Mouse (Mus musculus) neutrophil, adult 5-6 weeks (primary cell): ENCODE measurements at regions not wholly inside any gene's neighbourhood (a gene's known extent, or its start where the extent isn't known, plus 50 kb on each side); places are given as distances from the start of the nearest gene placed in this dataset.
"Not testable (repeated sequence)": the region's sequence is repeated elsewhere in the genome, so short reads cannot be mapped to it uniquely, and the experiment has no call there.

Experiments
- ATAC-seq: fragments of 151-379, 151-347 bp; 2 replicates; pipeline ENCODE4 v1.8.0; 2017; ENCODE audit warnings: mild to moderate bottlenecking, moderate TSS enrichment; ENCODE audit not compliant: insufficient number of reproducible peaks, poor library complexity, low FRiP score, severe bottlenecking; ENCODE audit errors: extremely low read depth

- no peak for ATAC-seq
These were observed 741.4 kb downstream of the Adam6a start for GRCm38 (mm10) chr12:114285082-114285481.

- ATAC-seq: no peak
These were observed 743.3 kb downstream of the Adam6a start for GRCm38 (mm10) chr12:114287041-114287440.

DNA sequence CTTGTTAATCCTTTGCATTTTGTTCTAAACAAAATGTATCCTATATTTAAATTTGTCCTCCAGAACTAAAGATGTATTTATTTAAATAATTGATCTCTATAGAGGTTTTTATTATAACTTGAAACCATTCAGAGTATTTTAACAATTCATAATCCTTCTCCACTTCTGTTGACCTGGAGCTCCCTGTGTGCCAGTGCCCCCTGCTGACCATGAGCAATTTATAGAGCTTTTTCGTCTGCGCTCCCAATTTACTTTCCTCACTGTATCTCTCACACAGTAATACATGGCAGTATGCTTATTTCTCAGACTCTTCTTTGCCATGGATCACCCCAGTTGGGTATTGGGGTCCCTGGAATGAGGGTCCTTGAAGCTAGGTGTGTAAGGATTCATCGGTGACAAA is 747.4 kb downstream of the Adam6a start:
- no peak for ATAC-seq

DNA sequence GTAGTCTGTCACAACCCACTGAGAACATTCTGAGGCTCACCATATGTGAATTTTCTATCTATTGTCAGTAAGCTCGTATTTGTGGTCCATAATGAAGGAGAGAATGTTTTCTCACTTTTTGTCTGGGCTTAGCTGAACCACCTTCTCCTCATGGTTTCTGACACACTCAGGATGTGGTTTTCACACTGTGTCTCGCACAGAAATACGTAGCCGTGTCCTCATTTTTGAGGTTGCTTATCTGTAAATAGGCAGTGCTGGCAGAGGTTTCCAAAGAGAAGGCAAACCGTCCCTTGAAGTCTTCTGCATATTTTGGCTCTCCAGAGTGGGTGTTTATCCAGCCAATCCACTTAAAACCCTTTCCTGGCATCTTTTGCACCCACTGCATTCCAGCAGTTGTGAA is 756.1 kb downstream of the Adam6a start:
- no peak for ATAC-seq

DNA sequence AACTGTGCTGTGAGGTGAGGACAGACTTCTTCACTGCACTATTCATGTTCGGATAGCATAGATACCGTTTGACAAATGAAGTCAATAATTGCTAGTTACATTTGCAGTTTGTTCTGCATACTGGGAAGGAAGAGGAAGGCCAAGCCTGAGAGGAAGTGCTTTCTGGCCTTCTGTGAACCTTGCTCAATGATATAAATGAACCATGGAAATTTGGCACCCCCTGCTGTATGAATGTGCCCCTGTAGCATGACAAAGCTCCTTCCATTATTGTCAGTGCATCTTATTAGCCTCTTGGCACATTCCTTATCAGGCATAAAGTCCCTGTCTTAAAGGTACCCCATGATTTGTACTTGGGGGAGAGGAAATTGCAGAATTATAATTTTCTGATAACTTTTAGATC is 758.0 kb downstream of the Adam6a start:
- ATAC-seq: no peak

DNA sequence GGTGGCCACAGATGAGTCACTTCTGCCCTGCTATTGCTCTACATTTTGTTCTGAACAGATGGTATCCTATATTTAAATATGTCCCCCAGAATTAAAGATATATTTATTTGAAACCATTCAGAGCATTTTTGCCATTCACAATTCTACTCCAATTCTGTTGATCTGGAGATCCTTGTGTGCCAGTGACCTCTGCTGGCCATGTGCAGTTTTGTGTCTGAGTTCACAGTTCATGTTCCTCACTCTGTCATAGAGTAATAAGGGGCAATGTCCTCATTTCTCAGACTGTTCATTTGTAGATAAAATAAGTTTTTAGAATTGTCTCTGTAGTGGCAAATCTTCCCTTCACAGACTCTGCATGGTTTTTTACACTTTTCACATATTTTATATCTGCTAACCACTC is 788.8 kb downstream of the Adam6a start:
- ATAC-seq: no peak

GRCm38 (mm10) chr12:114366276-114366675 is 822.6 kb downstream of the Adam6a start:
- no peak for ATAC-seq

- ATAC-seq: peak; percentile 81
These were observed 835.1 kb downstream of the Adam6a start for GRCm38 (mm10) chr12:114378696-114379350.

DNA sequence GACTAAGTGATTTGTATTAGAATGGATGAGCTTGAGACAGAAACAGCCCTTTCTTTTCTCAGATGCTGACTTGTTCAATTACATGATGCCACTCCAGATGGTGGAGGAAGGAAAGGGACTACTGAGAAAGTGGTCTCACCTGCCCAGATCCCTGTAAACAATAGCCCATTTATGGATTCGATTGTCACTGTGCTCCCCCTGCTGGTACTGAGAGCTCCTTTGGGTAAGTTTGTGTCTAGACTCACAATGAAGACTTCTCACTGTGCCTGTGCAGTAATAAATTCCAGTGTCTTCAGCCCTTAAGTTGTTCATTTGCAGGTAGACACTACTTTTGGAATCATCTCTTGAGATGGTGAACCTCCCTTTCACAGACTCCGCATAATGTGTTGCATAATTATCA is 847.7 kb downstream of the Adam6a start:
- no peak for ATAC-seq

DNA sequence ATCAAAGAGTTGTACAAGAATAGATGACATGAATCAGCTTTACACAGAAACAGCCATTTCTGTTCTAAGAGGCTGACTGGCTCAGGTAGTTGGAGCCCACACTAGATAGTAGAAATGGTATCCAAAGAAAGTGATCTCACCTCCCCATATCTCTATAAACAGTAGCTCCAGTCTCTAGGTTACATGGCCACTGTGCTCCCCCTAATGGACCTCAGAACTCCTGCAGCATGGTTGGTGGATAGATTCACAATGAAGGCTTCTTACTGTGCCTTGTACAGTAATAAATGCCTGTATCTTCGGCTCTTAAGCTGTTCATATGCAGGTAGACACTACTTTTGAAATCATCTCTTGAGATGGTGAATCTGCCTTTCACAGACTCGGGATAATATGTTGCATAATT is 862.5 kb downstream of the Adam6a start:
- no peak for ATAC-seq

DNA sequence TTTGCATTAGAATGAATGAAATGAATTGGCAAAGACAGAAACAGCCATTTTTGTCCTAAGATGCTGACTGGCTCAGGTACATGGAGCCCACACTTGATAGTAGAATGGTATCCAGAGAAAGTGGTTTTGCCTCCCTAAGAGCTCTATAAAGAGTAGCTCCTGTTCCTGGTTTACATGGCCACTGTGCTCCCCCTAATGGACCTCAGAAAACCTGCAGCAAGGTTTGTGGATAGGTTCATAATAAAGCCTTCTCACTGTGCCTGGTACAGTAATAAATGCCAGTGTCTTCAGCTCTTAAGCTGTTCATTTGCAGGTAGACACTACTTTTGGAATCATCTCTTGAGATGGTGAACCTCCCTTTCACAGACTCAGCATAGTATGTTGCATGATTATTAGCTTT is 890.8 kb downstream of the Adam6a start:
- no peak for ATAC-seq

GRCm38 (mm10) chr12:114462037-114462436 is 918.3 kb downstream of the Adam6a start:
- no peak for ATAC-seq

- ATAC-seq: no peak
These were observed 918.9 kb downstream of the Adam6a start for GRCm38 (mm10) chr12:114462566-114462965.

DNA sequence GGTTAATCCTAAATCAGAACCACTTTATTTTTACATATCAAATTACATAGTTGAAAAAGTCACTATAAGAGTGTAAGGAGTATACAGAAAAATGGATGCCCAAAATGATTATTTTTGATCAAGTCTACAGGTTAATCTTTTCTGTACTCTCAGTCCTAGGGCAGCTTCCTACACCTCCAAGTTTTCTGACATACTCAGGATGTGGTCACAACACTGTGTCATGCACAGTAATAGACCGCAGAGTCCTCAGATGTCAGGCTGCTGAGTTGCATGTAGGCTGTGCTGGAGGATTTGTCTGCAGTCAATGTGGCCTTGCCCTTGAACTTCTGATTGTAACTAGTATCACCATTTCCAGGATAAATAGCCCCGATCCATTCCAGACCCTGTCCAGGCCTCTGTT is 925.1 kb downstream of the Adam6a start:
- ATAC-seq: no peak

GRCm38 (mm10) chr12:114472678-114473077 is 929.0 kb downstream of the Adam6a start:
- not testable (repeated sequence) for ATAC-seq

DNA sequence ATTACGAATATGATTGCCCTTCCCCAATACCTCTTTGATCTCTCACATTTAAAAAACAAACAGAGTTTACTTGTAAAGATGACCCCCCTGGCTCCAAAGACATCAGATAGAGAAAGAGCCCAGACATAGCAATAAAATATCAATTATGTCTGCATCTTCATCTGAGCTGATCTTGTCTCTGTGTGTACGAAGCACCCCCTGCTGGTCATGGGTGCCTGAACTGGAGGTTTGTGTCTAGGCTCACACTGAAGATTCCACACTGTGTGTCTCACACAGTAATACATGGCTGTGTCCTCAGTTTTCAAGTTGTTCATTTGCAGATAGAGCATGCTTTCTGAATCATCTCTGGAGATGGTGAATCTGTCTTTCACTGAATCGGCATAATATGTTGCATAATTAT is 935.0 kb downstream of the Adam6a start:
- ATAC-seq: no peak

DNA sequence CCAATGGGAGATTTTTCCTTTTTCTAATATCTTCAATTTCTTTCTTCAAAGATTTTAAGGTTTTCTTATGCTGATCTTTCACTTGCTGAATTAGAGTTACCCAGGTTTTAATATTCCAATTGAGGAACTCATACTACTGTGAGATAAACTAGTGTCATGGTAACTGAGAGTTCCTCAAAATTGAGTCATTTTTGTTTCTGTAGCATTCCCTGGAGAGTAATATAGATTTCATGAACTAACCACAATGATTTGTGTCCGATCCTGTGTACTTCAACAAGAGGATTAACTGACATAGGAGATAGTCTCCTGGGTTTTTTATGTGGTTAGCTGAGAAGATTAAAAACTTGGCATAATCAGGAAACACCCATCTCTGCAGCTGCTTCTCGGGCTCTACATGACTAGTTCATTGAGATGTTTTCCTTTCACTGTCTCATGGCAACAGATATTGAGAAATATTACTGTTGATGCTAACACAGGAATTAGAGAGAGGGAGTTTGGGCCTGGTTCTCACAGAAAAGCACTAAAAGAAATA is 949.9 kb downstream of the Adam6a start:
- not testable (repeated sequence) for ATAC-seq

GRCm38 (mm10) chr12:114495741-114496140 is 952.0 kb downstream of the Adam6a start:
- ATAC-seq: no peak

- ATAC-seq: no peak
These were observed 969.4 kb downstream of the Adam6a start for GRCm38 (mm10) chr12:114513143-114513542.

DNA sequence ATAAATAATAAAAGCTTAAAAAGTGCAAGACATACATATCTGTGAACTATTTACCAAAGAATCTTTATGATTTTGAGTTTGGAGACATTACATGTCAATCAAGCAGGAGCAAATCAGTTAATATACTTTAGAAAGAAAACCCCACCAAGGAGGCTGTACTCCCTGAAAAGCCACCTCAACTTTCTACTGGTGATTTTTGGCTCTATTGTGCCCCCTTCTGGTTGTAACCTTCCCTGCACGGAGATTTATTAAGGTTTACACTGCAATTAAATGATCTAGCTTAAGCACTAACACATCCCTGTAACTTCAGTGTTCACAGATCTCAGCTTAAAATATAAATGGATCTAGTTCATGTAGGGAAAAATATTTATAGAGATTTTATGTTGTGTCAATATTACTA is 998.4 kb downstream of the Adam6a start:
- ATAC-seq: not testable (repeated sequence)

DNA sequence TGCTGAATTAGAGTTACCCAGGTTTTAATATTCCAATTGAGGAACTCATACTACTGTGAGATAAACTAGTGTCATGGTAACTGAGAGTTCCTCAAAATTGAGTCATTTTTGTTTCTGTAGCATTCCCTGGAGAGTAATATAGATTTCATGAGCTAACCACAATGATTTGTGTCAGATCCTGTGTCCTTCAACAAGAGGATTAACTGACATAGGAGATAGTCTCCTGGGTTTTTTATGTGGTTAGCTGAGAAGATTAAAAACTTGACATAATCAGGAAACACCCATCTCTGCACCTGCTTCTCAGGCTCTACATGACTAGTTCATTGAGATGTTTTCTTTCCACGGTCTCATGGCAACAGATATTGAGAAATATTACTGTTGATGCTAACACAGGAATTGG is 1001.2 kb downstream of the Adam6a start:
- not testable (repeated sequence) for ATAC-seq
